Mouse (Mus musculus): ENCODE results near the gene Pcbp3. TPM values are rescaled to one million over a fixed set of nuclear protein-coding genes. Genes with fewer than 3 reads are reported as not detected.

Gene Pcbp3
- polyA plus RNA-seq (2012; rRNA removed) = 72.3 and 79.5 TPM in 2 replicates

DNA sequence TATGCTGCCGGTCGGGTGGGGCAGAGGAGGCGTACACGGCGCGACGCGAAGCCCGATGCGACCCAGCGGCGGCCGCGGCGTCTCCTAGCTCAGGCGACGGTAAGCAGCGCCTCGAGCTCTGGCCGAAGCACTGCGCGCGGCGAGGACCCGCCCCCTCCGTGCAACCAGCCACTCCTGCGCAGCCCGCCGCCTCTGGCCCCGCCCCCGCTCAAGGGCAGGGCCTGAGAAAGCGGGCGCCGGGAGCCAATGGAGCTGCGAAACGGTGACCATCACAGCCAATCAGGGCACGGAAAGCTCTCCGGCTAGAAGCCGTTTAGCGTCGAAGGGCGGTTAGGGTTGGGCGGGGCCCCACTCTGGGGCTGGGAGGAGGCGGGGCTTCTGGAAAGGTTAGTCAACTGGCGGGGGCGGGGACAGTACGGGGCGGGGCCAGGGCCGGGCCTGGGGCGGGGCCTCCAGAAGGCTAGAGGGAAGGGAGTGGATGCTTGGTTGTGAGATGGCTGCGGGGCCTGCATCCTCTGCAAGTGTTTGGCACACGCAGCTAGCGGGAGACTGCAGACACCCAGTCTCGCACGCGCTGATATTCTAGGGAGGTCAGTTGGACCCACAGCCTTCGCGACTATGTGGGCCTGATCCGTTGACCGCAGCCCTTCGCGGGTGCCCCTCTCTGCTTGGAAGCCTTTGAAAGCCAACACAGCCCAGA, at the start of gene Pcbp3:
Gene Pcbp3 (minus strand): TSS at position 98 of the 700 bp plus-strand sequence.
- Histone ChIP-seq H3K27ac (ENCODE audit: insufficient read depth, low read length) (peak within 1 kb of the TSS; percentile 73), H3K4me3 (replicated peaks; ENCODE audit: insufficient read depth, low read depth, low read length) (peak within 1 kb of the TSS; percentile 91), H3K27me3 (ENCODE audit: control insufficient read depth, insufficient read depth, low read length) (no peaks in the 10 kb centered on the region), H3K4me1 (ENCODE audit: control insufficient read depth, insufficient read depth, low read length) (peaks cover 3% of the 10 kb centered on the region)
- peak; percentile 97 to 100 for DNase-seq
- TF ChIP-seq CTCF (IDR thresholded peaks at IDR 0.05; ENCODE audit: borderline replicate concordance, insufficient read depth, low read depth, low read length) (no peak), POLR2A (IDR thresholded peaks at IDR 0.05; ENCODE audit: borderline replicate concordance, insufficient read depth, low read length) (peak; percentile 92)
- WGBS = 2% methylated on average over 62 of the region's 62 CpGs

GRCm38 (mm10) chr10:77008698-77009097, 47.0 kb upstream of the Pcbp3 start:
- Histone ChIP-seq H3K27me3 (ENCODE audit: control insufficient read depth, insufficient read depth, low read length) (no peaks in the 10 kb centered on the region), H3K4me1 (ENCODE audit: control insufficient read depth, insufficient read depth, low read length) (peaks cover 16% of the 10 kb centered on the region), H3K4me3 (replicated peaks; ENCODE audit: insufficient read depth, low read depth, low read length) (no peak overlapping the region), H3K27ac (ENCODE audit: insufficient read depth, low read length) (peak overlapping the region; percentile 57)
- TF ChIP-seq CTCF (IDR thresholded peaks at IDR 0.05; ENCODE audit: borderline replicate concordance, insufficient read depth, low read depth, low read length) (no peak), POLR2A (IDR thresholded peaks at IDR 0.05; ENCODE audit: borderline replicate concordance, insufficient read depth, low read length) (no peak)
- peak; percentile 43 to 57 for DNase-seq
- 21% methylated on average over 3 of the region's 3 CpGs for WGBS

- Histone ChIP-seq H3K27me3 (ENCODE audit: control insufficient read depth, insufficient read depth, low read length) (no peaks in the 10 kb centered on the region), H3K27ac (ENCODE audit: insufficient read depth, low read length) (peak overlapping the region; percentile 57), H3K4me3 (replicated peaks; ENCODE audit: insufficient read depth, low read depth, low read length) (no peak overlapping the region), H3K4me1 (ENCODE audit: control insufficient read depth, insufficient read depth, low read length) (peaks cover 16% of the 10 kb centered on the region)
- 15% methylated on average over 9 of the region's 9 CpGs for WGBS
- TF ChIP-seq CTCF (IDR thresholded peaks at IDR 0.05; ENCODE audit: borderline replicate concordance, insufficient read depth, low read depth, low read length) (no peak), POLR2A (IDR thresholded peaks at IDR 0.05; ENCODE audit: borderline replicate concordance, insufficient read depth, low read length) (no peak)
- peak; percentile 86 for DNase-seq
These were observed 46.4 kb upstream of the Pcbp3 start for GRCm38 (mm10) chr10:77008109-77008561.

DNA sequence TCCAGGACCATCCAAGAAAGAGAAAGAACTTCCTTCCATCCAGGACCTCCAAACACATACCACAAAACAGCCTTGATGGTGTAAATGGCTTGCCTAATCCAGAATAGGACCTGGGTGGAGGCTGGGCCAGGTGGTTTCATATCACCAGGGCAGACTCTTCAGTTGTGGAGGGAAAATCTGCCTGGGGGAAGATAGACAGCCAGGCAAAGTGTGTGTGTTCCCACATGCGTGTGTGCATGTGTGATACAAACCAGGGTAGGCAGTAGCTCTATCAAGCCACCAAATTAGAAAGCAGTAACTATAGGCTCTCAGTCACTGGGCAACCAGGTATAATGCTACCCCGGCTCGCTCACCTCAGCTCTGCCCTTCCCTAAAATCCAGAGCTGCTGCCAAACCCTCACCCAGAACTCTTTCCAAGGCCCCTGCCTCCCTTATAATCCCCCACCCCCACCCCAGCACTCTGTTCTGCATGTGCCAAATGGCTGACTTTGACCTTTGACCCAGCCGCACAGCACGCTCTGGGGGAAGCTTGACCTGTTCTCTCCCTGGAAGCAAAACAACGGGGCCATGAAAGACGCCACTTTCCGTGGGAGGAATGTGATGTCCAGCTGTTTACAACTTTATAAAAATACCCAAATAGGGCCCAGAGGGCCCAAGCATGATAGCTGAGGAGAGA, 45.9 kb upstream of the Pcbp3 start:
- Histone ChIP-seq H3K4me3 (replicated peaks; ENCODE audit: insufficient read depth, low read depth, low read length) (no peak overlapping the region), H3K4me1 (ENCODE audit: control insufficient read depth, insufficient read depth, low read length) (peaks cover 16% of the 10 kb centered on the region), H3K27me3 (ENCODE audit: control insufficient read depth, insufficient read depth, low read length) (no peaks in the 10 kb centered on the region), H3K27ac (ENCODE audit: insufficient read depth, low read length) (peak overlapping the region; percentile 57; the same call in 1 of the 2 replicates)
- TF ChIP-seq POLR2A (IDR thresholded peaks at IDR 0.05; ENCODE audit: borderline replicate concordance, insufficient read depth, low read length) (no peak), CTCF (IDR thresholded peaks at IDR 0.05; ENCODE audit: borderline replicate concordance, insufficient read depth, low read depth, low read length) (no peak)
- DNase-seq = peak in 1 of 2 experiments; percentile 18
- 72% methylated on average over 8 of the region's 8 CpGs for WGBS

DNA sequence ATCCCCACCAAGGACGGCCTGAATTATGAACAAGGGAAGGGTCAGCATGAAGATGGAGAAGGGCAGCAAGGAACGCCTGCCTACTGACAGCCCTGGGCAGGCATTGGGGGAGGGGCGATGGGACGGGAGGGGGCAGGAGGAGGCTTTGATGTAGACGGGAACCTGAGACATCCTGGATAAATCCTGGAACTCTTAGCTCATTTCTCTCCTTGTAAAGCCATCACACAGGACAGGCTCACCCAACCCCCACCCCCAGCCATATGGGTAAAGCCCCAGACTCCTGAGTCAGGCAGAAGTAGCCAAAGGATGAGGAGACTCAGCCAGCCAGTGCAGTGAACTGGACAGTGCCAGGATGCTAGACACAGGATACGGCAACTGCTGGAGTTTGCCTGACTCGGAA, 43.2 kb upstream of the Pcbp3 start:
- H3K4me1 ChIP-seq (ENCODE audit: control insufficient read depth, insufficient read depth, low read length) = peaks cover 16% of the 10 kb centered on the region
- TF ChIP-seq POLR2A (IDR thresholded peaks at IDR 0.05; ENCODE audit: borderline replicate concordance, insufficient read depth, low read length) (no peak), CTCF (IDR thresholded peaks at IDR 0.05; ENCODE audit: borderline replicate concordance, insufficient read depth, low read depth, low read length) (no peak)
- no peaks in the 10 kb centered on the region for H3K27me3 ChIP-seq (ENCODE audit: control insufficient read depth, insufficient read depth, low read length)
- WGBS = 37% methylated on average over 7 of the region's 7 CpGs
- no peak for DNase-seq
- H3K4me3 ChIP-seq (replicated peaks; ENCODE audit: insufficient read depth, low read depth, low read length) = no peak overlapping the region
- no peak overlapping the region for H3K27ac ChIP-seq (ENCODE audit: insufficient read depth, low read length)

GRCm38 (mm10) chr10:76997759-76998513, 36.2 kb upstream of the Pcbp3 start:
- 34% methylated on average over 17 of the region's 17 CpGs for WGBS
- H3K27me3 ChIP-seq (ENCODE audit: control insufficient read depth, insufficient read depth, low read length) = no peaks in the 10 kb centered on the region
- H3K27ac ChIP-seq (ENCODE audit: insufficient read depth, low read length) = no peak overlapping the region
- DNase-seq = peak; percentile 74 to 80
- peaks cover 7% of the 10 kb centered on the region for H3K4me1 ChIP-seq (ENCODE audit: control insufficient read depth, insufficient read depth, low read length)
- H3K4me3 ChIP-seq (replicated peaks; ENCODE audit: insufficient read depth, low read depth, low read length) = no peak overlapping the region
- TF ChIP-seq POLR2A (IDR thresholded peaks at IDR 0.05; ENCODE audit: borderline replicate concordance, insufficient read depth, low read length) = no peak
- TF ChIP-seq CTCF (IDR thresholded peaks at IDR 0.05; ENCODE audit: borderline replicate concordance, insufficient read depth, low read depth, low read length) = no peak

DNA sequence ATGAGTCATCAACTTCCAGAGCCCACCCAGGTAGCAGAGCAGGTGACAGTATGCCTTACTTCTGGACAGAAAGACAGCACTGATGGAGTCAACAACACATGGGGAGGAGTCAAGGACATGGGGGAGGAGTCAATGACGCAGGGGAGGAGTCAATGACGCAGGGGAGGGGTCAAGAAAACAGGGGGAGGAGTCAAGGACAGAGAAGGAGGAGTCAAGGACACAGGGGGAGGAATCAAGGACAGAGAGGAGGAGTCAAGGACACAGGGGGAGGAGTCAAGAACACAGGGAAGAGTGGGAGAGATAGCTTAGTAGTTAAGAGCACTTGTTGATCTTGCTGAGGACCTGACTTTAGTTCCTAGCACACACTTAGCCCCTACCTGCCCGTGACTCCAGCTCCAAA, 30.8 kb upstream of the Pcbp3 start:
- WGBS = 61% methylated on average over 3 of the region's 3 CpGs
- no peak for DNase-seq
- TF ChIP-seq CTCF (IDR thresholded peaks at IDR 0.05; ENCODE audit: borderline replicate concordance, insufficient read depth, low read depth, low read length) = no peak
- no peak for TF ChIP-seq POLR2A (IDR thresholded peaks at IDR 0.05; ENCODE audit: borderline replicate concordance, insufficient read depth, low read length)
- H3K27ac ChIP-seq (ENCODE audit: insufficient read depth, low read length) = no peak overlapping the region
- H3K4me3 ChIP-seq (replicated peaks; ENCODE audit: insufficient read depth, low read depth, low read length) = no peak overlapping the region
- H3K27me3 ChIP-seq (ENCODE audit: control insufficient read depth, insufficient read depth, low read length) = no peaks in the 10 kb centered on the region
- peaks cover 8% of the 10 kb centered on the region; the same call in 1 of the 2 replicates for H3K4me1 ChIP-seq (ENCODE audit: control insufficient read depth, insufficient read depth, low read length)
